Mouse (Mus musculus) heart, adult 18-20 months (tissue): ENCODE measurements at regions not wholly inside any gene's neighbourhood (a gene's known extent, or its start where the extent isn't known, plus 50 kb on each side); places are given as distances from the start of the nearest gene placed in this dataset.
A peak's percentile ranks its signal among the peaks of the same experiment; 100 is the strongest.

Experiments used
- DNase-seq, 2 experiments: peaks; one replicate each; pipeline ENCODE4 v3.0.0; 2021 to 2022; ENCODE audit warnings: mixed read lengths in 1 of 2

DNA sequence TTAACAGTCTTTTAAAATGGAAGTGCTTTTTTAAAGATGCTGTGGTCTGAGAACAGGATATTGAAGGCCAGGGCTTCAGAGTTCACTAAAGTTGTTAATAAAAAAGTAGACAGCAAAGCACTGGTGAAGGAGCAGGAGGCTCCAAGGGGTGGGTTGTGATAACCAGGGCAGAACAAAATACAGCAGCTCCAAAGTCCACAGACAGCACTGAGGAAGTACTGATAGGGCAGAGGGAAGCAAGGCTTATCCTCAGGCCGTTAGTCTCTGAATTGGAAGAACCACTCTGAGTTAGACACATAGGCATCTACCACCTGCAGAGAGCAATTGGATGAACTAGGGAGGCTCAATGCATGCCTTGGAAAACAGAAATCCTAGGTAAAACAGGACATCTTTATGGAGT, 62.1 kb downstream of the P2ry1 start:
- DNase-seq: no peak

DNA sequence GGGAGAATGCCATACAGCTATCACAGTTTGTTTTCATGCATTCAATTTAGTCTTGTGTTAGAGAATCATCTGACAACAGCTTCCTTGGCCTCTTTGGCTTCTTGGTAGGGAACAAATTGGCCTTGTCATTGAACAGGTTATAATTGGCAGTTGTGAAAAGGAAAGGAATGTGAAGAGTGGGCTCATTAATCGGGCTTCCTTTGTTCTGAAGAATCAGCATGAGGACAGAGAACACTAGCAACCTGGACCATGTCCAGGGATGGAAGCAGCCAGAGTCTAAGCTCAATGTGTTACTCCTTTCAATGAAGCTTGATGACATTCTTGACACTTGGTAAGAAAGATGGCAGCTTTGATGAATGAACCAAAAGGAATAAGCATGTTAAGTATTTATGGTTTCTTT, 64.5 kb downstream of the P2ry1 start:
- DNase-seq: no peak

DNA sequence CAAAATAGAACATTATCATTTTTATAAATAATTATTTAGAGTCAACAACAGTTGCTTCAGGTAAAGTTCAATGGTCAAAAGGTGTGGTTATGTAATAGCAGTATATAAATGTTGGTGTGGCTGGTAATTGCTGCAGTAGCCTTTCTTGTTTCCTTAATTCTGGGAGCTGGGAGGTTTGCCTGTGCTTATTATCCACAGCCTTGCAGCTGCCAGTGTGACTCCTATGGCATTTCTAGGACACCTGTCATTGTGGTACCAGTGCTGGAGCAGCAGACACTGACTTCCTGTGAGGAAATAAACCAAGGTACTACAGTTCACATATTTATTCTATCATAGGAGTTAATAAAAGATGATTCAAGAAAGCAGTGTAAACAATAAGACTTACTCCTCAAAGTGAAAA, 65.6 kb downstream of the P2ry1 start:
- DNase-seq: no peak

DNA sequence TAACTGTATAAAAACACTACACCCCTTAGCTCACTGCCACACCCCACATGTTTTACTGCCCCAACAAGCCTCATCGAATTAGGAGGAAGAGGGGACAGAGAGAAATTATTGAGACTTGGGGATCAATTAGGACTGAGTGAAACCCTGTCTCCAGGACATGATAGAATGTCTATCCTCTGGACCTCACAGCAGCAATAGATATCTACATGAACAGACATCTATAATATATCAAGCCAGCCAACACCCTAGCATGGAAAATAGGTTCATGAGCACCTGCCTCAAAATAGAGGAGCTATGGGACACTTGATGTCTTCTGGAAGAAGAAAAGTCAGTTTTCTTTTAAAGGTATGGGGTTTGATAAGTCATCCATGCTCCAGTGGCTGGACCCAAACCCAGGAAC, 68.4 kb downstream of the P2ry1 start:
- no peak for DNase-seq

DNA sequence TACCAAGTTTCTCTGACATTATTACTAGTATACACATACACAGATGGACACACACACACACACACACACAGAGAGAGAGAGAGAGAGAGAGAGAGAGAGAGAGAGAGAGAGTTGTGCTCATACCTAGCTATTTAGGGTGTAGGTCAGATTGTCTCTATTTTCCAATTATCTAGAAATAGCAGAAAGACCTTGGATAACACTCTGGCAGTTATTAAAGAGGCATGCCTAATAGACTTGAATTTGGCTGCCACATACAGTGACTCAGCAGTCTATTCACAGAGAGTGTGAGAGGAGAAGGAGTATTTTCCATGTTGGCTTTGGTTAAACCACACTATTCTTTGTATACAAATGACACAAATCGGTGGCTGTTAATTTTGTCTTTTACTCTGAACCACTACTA, 69.7 kb downstream of the P2ry1 start:
- peak; percentile 48 to 65 for DNase-seq

DNA sequence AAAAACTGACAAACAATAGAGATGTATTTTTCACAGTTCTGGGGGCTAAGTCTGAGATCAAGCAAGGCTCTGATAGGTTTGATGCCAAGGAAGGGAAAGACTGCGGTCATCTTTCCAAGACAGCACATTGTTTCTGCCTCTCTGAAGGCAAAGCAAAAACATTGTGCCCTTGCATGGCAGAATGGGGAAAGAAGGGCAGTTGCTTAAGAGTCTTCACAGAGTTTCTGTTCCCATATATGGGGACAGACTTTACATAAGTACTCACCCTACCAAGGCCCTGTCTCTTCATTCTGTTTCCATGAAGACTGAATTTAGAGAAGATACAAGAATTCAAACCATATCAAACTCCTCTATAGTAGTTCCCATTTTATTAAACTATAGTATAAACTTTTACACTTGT, 70.5 kb downstream of the P2ry1 start:
- DNase-seq: no peak

DNA sequence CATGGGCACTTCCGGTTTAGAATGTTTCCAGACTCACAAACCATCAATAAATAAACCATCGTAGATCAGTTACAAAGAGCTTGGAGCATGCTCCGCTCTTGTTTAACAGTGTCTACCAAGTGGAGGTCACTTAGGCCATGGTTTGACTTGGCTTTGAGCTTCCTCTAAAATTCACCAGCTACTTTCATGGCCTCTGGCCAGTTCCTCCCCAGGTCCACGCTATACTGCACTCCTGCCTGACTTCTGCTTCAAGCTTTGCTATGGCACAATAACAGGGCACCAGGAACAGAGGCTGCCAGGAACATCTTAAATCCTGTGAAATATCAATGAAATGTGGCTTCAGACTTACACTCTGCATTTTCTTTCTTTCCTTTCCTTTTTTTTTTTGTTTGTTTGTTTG, 71.2 kb downstream of the P2ry1 start:
- no peak for DNase-seq

DNA sequence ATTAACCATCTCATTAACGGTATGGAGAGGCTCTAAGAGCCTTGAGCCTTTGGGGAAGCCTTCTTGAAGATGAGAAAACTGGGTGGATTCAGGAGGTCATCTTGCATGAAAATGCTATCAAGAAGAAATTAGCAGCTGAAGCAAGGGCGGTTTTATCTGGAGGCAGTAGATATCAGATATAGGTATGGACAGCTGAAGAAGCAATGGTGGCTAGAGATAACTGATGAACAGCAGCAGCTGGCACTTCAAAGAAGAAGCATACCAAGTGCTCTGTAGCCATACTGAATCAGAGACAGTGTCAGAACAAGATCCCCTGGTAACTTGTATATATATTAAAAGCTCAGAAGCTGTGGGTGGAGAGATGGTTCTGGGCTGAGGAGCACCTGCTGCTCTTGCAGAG, 73.2 kb downstream of the P2ry1 start:
- DNase-seq: no peak

DNA sequence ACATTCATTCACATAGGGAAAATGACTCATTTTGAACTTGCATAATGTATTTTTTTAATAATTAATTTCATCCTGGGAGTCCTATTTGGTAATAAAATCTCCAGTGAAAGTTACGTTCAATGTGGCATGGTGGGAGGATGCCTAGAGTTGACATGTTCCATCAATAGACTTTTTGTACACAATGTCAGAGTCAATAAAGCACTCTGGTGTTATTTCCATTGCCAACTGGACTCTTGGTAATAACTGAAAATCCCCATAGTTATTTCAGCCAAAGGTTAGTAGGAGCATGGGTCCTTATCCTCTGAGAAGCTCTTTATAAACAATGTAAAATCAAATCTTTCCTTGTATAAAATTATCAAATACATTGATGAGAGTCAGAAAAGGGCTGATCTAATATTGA, 87.3 kb downstream of the P2ry1 start:
- DNase-seq: no peak

DNA sequence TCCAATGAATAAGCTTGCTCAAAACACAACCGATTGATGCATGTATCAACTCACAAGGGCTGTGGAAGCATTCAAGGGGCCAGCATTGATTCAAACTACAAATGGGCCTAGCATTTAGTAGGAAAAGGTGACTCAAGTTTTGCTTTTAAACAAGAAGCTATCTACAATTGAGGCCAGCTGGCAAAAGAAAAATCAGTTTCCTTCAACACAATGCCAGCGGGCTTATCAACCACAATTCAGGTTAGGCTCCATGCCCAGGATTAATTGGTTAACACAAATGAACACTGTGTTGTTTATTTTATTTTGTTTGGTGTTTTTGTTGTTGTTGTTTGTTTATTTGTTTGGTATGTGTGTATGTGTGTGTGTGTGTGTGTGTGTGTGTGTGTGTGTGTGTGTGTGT, 89.4 kb downstream of the P2ry1 start:
- no peak for DNase-seq

DNA sequence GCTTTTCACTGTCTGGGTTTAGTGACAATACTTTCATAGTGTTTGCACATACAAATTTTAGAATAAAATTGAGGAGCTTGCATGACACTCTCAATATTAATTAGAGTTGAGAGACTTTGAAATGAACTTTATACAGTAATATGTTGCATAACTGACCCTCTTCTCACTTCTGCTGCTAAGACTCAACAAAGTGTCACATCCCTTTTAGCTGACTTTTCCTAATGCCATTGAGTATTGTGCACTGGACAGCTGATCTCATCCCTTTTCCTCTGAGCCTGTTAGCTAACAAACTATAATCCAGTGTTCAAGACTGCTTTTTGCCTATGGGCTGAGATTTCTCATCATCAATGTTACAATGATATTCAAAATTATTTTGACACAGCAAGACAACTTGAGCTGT, 113.8 kb downstream of the P2ry1 start:
- DNase-seq: no peak

DNA sequence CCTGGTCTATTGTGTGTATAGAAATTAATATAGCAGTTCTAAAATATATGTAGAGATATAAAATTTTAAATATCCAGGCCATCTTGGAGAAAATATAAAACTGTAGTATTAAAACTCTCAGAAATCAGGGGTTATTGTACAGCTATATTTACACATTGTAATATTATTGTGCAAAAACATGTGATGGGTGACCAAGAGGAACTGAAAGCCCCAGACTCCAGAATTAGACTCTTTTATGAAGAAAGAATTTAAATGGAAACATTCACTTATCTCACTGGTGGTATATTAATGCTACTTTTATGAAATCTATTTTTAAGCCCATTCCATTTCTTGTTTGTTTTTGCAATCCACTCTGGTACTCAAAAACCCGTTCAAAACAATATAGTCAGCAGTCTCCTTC, 130.5 kb downstream of the P2ry1 start:
- no peak for DNase-seq

DNA sequence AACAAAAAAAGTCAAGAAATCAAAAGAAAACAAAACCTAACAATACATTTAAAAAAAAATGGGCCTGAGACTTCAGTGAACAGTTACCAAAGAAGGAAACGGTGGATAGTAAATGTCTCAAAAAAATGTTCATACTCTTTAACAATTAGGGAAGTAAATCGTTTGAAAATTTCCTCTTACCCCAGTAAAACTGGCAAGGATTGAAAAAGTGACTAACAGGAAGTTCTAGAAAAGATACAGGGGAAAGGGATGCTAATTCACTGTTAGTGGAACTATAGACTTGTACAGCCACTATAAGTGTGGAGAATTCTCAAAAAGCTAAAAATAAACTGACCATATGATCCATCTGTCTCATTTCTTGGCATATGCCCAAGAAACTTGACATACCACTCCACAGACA, 151.5 kb downstream of the P2ry1 start:
- no peak for DNase-seq

DNA sequence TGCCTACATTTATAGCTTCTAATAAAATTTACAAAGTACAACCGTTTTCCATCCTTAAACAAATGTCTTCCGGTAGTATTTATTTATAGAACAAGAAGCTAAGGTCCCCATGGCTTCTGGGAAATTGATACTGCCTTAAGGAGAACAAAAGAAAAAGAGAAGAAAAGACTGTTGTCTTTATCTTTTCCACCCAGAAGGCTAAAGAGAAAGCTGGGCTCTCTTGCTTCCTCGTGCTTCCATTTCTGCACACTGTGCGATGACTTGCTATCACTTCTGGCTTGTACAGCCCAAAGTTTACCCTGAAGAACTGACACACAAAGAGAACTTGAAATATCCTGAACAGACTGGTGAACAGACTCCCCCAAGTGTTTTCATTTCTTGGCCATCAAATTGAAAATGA, 157.2 kb downstream of the P2ry1 start:
- no peak for DNase-seq

DNA sequence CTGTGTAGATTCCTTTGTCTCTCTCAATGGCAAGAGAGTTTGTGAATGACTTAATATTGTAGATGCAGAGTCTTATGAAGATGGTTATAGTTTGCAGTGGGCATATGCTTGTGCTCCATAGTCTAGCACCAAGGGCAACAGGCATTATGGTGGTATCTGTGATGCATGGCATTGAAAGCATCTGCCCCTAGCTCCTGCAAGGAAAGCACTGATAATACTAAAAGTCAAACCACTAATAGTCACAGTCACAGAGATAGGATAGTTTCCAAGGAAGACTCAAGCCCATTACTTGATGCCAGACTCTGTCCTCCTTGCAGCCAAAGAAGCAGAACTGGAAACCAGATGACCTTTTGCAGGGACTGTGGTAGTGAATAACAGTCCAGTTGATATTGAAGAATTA, 158.8 kb downstream of the P2ry1 start:
- no peak for DNase-seq

DNA sequence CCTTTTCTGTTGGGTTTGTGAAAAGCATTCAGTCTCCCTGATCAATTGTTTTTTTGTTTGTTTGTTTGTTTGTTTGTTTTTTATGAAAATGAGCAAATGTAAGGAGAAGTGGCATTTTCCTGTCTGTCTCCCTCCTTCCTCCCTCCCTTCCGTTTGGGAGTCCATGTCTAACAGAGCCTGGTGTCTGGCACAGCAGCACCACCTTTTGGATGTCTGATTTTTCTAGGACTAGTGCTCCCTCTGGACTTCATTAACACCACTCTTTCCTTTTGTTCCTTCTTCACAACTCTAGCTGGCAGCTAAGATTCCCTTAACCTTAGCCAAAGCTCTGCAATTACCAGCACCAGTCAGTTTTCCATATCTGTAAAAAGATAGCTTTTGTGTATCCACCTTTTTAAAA, 175.6 kb upstream of the Rap2b start:
- peak; percentile 34 to 46 for DNase-seq

DNA sequence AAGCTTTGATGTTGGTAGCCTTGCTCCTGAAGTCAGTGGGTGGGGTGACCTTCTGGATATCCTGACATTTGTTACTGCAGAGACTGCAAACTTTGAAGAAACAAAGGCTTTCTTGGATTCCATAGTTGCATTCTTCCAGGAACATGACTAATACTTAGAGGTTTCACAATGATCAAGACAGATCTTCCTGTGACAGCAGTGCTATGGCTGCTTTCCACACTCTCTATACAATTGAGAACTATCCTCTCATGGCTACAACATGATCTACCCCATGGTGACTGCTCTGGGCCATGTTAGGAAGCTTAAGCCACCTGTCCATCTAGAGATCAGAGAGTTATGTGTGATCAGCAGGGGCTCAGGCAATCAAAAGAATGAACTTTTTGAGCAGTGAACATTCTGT, 172.8 kb upstream of the Rap2b start:
- no peak for DNase-seq

DNA sequence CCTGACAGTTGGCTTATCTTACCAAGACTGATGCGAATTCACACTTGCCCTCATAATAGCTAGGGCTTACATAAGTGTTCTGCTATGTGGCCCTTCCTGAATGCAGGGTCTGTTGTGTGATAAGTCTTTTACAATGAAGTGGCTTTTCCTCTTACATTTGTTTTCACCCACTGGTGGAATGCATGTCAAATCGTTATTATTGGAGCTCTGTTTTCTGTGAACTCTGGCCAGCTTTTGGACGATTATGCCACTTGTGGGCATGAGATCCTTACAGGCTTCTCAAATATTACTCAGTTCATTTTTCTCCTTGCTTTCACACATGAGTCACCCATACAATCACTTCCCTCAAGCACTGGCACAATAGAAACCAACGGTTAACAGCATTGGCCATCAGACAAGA, 144.9 kb upstream of the Rap2b start:
- no peak for DNase-seq

DNA sequence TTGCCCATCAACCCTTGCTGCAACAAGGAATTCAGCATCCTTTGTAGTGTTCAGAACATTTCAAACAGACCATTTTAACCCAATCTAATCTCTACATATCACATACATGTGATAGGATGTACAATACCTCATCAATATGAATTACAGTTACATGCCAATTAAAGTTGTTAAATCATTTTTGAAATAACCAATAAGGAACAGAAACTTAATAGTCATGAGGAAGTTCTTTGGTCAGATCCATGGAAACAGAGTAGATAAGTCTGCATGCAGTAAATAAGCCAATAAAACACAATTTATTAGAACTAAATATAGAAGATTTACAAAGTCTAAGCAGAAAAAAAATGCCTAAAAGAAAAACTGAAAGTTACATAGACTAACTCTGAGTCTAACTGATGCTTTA, 136.9 kb upstream of the Rap2b start:
- DNase-seq: no peak

DNA sequence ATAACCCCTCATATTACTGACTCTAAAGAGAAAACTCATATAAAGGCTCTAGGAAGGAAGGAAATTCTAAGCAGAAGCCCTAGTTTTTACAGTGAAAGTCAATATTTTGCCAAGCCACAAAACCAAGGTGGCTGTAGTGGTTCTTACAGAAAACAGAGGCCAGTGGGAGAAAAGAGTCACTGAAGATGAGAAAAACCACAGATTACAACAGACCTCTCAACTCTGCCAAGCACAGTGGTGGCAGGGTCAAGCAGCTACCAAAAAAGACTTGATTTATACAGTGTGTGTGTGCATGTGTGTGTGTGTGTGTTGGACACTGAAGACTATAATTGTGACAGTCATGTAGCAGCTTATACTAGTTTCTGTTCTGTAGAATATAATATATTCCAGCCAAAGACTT, 136.4 kb upstream of the Rap2b start:
- no peak for DNase-seq

DNA sequence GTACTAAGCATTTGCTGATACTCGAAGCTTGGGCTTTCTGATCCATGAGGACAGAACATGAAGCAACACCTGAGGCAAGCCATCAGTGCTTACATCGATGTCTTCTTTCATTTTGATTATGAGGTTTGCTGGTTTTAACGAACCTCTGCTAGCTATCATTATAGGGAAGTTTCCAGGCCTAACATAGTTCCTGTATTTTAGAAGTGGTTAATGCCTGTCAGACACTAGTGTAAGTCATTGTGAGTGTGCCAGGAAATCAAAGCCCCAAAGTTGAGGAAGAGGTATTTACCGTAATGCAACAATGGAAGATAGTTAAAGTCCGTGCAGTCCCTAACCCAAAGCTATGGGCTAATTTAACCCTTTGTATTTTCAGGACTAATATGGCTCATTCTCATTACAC, 120.1 kb upstream of the Rap2b start:
- no peak for DNase-seq

DNA sequence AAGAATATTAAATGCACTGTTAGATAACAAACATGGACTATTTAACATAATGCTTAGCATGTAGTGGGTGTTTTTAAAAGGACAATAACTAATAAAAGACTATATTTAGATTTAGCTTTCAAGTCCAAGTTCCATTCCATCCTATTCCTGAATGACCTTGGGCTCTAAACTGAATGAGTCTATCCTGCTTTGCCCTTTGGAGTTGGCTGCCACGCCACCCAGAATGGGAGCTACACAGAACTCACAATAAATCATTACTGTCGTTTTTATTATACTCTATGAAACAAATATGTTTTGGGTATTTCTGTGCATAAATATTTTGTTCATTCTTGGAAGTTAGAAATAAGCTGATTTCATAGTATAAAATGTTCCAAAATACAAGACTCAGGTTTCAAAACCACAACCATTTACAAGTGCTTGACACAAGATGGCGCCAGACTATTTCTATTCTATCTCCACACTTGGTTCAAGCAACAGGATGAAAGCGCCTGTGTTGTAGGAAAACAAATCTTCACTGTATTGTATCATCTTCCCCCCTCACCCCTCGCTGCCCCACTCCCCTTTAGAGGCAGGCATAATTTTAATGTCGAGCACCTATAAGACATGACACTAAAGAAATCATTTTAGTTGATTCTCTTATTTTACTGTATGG, 117.4 kb upstream of the Rap2b start:
- peak; percentile 27 to 57 for DNase-seq

DNA sequence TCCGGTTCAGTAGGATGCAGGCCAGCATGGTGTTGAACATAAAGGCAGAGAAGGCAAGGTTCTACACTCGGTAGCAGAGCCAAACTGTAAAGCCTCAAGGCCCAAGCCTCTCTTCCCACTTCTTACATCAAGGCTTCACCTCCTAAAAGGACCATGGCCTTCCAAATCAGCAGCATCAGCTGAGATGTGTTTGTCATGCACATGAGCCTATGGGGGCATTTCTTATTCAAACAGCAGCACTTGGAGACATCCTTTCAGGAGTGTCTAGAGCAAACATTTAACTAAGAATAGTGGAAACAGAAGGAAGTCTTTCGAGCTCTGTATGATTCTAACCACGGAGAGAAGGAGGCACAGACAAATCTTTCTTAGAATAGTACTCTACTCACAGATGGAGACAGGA, 115.0 kb upstream of the Rap2b start:
- no peak for DNase-seq

DNA sequence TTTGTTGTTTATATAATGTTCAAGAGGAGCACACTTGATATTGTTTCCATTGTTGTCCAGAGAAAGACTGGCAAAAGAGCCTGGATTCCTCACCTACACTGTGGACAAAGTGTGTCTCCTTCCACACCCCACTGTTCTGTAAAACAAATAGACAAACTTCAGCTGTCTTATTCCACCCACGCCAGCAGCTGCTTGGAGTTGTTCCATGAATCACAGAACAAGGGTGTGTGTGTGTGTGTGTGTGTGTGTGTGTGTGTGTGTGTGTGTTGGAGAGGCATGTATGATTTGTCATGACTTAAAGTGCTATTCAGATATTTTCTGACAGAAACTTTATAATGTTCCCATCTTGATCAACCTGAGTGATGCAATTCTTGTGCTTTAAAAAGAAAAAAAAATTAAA, 114.1 kb upstream of the Rap2b start:
- peak; percentile 37 to 50 for DNase-seq

DNA sequence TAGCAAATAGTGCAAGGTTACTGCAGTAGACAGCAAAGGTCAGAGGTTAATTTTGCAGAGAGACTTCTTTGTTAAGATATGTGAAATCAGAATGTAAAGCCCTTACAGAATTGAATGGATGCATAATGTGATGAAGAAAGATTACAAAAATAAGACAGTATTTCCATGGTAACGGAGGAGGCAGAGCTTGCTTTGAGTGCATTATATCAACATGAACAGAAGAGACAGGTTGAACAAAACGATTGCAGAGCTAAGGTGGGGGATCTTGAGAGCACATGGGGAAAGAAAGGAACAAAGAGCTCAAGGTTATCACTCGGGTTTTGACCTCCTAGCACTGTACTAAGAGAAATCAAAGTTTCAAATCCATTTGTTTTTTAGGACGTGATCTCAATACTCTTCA, 106.2 kb upstream of the Rap2b start:
- no peak for DNase-seq
